Mouse (Mus musculus) gastrocnemius, postnatal 14 days (tissue): ENCODE measurements around the gene Cldn1. TPM values are rescaled to one million over a fixed set of nuclear protein-coding genes. Genes with fewer than 3 reads are reported as not detected.
A peak's percentile ranks its signal among the peaks of the same experiment; 100 is the strongest.

ENCODE experiments used
- DNase-seq: peaks from one replicate; pipeline ENCODE4 v3.0.0; 2021; ENCODE audit warnings: mixed read lengths
- intact Hi-C: fragments of 180-260 bp; cut with DNase I; formaldehyde crosslinking; loops from one replicate; pipeline ENCODE4 v1.15.1; 2025; ENCODE audit warnings: low total_unique reads
- long read RNA-seq, 2 experiments: library from polyadenylated mRNA; stranded (forward); transcript quantifications; one replicate each; pipeline ENCODE4 v2.0.0; 2021
- total RNA-seq, 2 experiments: library from RNA; stranded (reverse); gene quantifications; 2 replicates each; pipeline ENCODE4 v1.2.3; 2021

The Cldn1 gene
- total RNA-seq: 1 to 10 TPM; 3.4 to 5.5 TPM
- long read RNA-seq, experiment 1: 0 reads
- long read RNA-seq, experiment 2, partial matches to known transcripts: 0 of 1 reads
- long read RNA-seq, experiment 2, other reads (novel, unspliced or antisense): 0 of 1 reads

GRCm38 (mm10) chr16:26371325-26372053 lies at the start of gene Cldn1:
TSS of gene Cldn1 (minus strand) at chr16:26371841.
- intact Hi-C loops: loop anchor here (5.0 kb wide), 1 partner anchor 134 kb away; no protein-coding TSS in a partner anchor
- peak; percentile 87 for DNase-seq

GRCm38 (mm10) chr16:26418616-26419015 lies 47.0 kb upstream of the Cldn1 start:
- no peak for DNase-seq
- intact Hi-C loops: no loop called here

GRCm38 (mm10) chr16:26404070-26404469 lies 32.4 kb upstream of the Cldn1 start:
- no peak for DNase-seq
- intact Hi-C loops: no loop called here

- DNase-seq: no peak
- intact Hi-C loops: no loop called here
Measured at GRCm38 (mm10) chr16:26400971-26401370, 29.3 kb upstream of the Cldn1 start.

GRCm38 (mm10) chr16:26400549-26400948 lies 28.9 kb upstream of the Cldn1 start:
- intact Hi-C loops: no loop called here
- DNase-seq: no peak

GRCm38 (mm10) chr16:26390936-26391335 lies 19.3 kb upstream of the Cldn1 start:
- intact Hi-C loops: no loop called here
- DNase-seq: no peak

GRCm38 (mm10) chr16:26386159-26386558 lies 14.5 kb upstream of the Cldn1 start:
- no peak for DNase-seq
- intact Hi-C loops: no loop called here

- intact Hi-C loops: no loop called here
- DNase-seq: no peak
Measured at GRCm38 (mm10) chr16:26384112-26384649, 12.5 kb upstream of the Cldn1 start.

- DNase-seq: no peak
- intact Hi-C loops: no loop called here
Measured at GRCm38 (mm10) chr16:26377170-26377569, 5.5 kb upstream of the Cldn1 start.

- intact Hi-C loops: loop anchor here (5.0 kb wide), 1 partner anchor 133 kb away; no protein-coding TSS in a partner anchor
Measured at GRCm38 (mm10) chr16:26370127-26370526, 1.5 kb downstream of the Cldn1 start.

GRCm38 (mm10) chr16:26369044-26369730 lies 2.5 kb downstream of the Cldn1 start:
- intact Hi-C loops: no loop called here
- DNase-seq: no peak

More at GRCm38 (mm10) chr16:26370127-26370526, 1.5 kb downstream of the Cldn1 start:
- no peak for DNase-seq

GRCm38 (mm10) chr16:26368121-26368520 lies 3.5 kb downstream of the Cldn1 start:
- intact Hi-C loops: no loop called here

GRCm38 (mm10) chr16:26360694-26361093 lies 10.9 kb downstream of the Cldn1 start:
- intact Hi-C loops: no loop called here
- no peak for DNase-seq

More at GRCm38 (mm10) chr16:26368121-26368520, 3.5 kb downstream of the Cldn1 start:
- DNase-seq: no peak

GRCm38 (mm10) chr16:26359619-26360018 lies 12.0 kb downstream of the Cldn1 start:
- DNase-seq: peak; percentile 6
- intact Hi-C loops: no loop called here

GRCm38 (mm10) chr16:26358898-26359297 lies 12.7 kb downstream of the Cldn1 start:
- DNase-seq: no peak
- intact Hi-C loops: no loop called here

- DNase-seq: no peak
- intact Hi-C loops: no loop called here
Measured at GRCm38 (mm10) chr16:26357863-26358780, 13.5 kb downstream of the Cldn1 start.

GRCm38 (mm10) chr16:26355513-26355912 lies 16.1 kb downstream of the Cldn1 start:
- DNase-seq: no peak
- intact Hi-C loops: no loop called here

- no peak for DNase-seq
Measured at GRCm38 (mm10) chr16:26350786-26351185, 20.9 kb downstream of the Cldn1 start.

GRCm38 (mm10) chr16:26348809-26349208 lies 22.8 kb downstream of the Cldn1 start:
- intact Hi-C loops: no loop called here
- DNase-seq: no peak

More at GRCm38 (mm10) chr16:26350786-26351185, 20.9 kb downstream of the Cldn1 start:
- intact Hi-C loops: no loop called here
